Mouse (Mus musculus) macrophage (primary cell): ENCODE results near the gene Slc7a8. TPM values are rescaled to one million over a fixed set of nuclear protein-coding genes. Genes with fewer than 3 reads are reported as not detected.
A peak's percentile ranks its signal among the peaks of the same experiment; 100 is the strongest.

Experiments
- H3K27ac ChIP-seq: fragments of 350-480 bp; formaldehyde crosslinking; 2 replicates; pipeline ENCODE4 v1.9.0; 2021
- H3K36me3 ChIP-seq: fragments of 350-480 bp; formaldehyde crosslinking; 2 replicates; pipeline ENCODE4 v1.9.0; 2021; ENCODE audit errors: inconsistent target
- H3K4me3 ChIP-seq: fragments of 350-480 bp; formaldehyde crosslinking; 2 replicates; pipeline ENCODE4 v1.9.0; 2021; ENCODE audit errors: inconsistent target
- H3K79me2 ChIP-seq: fragments of 350-480 bp; formaldehyde crosslinking; 2 replicates; pipeline ENCODE4 v1.9.0; 2021; ENCODE audit errors: inconsistent target
- WGBS: methylation state at CpG from one replicate; pipeline ENCODE4 v1.1.7; 2026; ENCODE audit warnings: inconsistent platforms; ENCODE audit not compliant: missing documents; 5-methylcytosine and 5-hydroxymethylcytosine counted together
- polyA plus RNA-seq: library from polyadenylated mRNA; stranded (reverse); fragments of 250-400 nt; gene quantifications from 3 replicates; pipeline ENCODE4 v1.2.4, GENCODE M21; 2018; ENCODE audit warnings: inconsistent platforms
- total RNA-seq, 78 experiments: library from RNA; depleted of rRNA; stranded (reverse); fragments of 250-400 nt; gene quantifications; 1 replicate in 9 of 78; 2 replicates in 24 of 78; 3 replicates in 43 of 78; 4 replicates in 2 of 78; pipeline ENCODE4 v1.2.4; 2018; ENCODE audit warnings: inconsistent platforms in 56 of 78

The Slc7a8 gene
- total RNA-seq (2018; cell fraction: chromatin; rRNA removed) = 100 to 1,000 TPM in 15 of 26 experiments, 10 to 100 TPM in 11; 41.3 to 275 (median 105) TPM
- 100 to 1,000 TPM in 15 of 26 experiments, 10 to 100 TPM in 11; 67.5 to 157 (median 114) TPM for total RNA-seq (2018; cell fraction: cytosol; rRNA removed)
- 100 to 1,000 TPM in 21 of 26 experiments, 10 to 100 TPM in 5; 80.4 to 487 (median 204) TPM for total RNA-seq (2018; cell fraction: nucleus; rRNA removed)
- polyA plus RNA-seq = 62.3 to 349 TPM (median 87.2 TPM) in 3 replicates

- Histone ChIP-seq H3K36me3 (no peaks in the 10 kb centered on the region), H3K27ac (peak within 1 kb of the TSS; percentile 72), H3K4me3 (peak within 1 kb of the TSS; percentile 90), H3K79me2 (peaks cover 48% of the 10 kb centered on the region)
- 5% methylated on average over 37 of the region's 37 CpGs for WGBS
These were observed at the start of gene Slc7a8 for GRCm38 (mm10) chr14:54781610-54782365. Slc7a8 (minus strand) TSS chr14:54781946.

GRCm38 (mm10) chr14:54823716-54824115 lies 42.0 kb upstream of the Slc7a8 start:
- 100% methylated on average over 1 of the region's 1 CpGs for WGBS

GRCm38 (mm10) chr14:54822301-54822700 lies 40.6 kb upstream of the Slc7a8 start:
- WGBS = 97% methylated on average over 2 of the region's 2 CpGs
- no peak overlapping the region for H3K27ac ChIP-seq
- H3K36me3 ChIP-seq = no peaks in the 10 kb centered on the region
- no peaks in the 10 kb centered on the region for H3K79me2 ChIP-seq
- H3K4me3 ChIP-seq = no peak overlapping the region

More at GRCm38 (mm10) chr14:54823716-54824115, 42.0 kb upstream of the Slc7a8 start:
- H3K36me3 ChIP-seq = no peaks in the 10 kb centered on the region
- no peaks in the 10 kb centered on the region for H3K79me2 ChIP-seq
- H3K4me3 ChIP-seq = no peak overlapping the region
- H3K27ac ChIP-seq = no peak overlapping the region

- Histone ChIP-seq H3K79me2 (no peaks in the 10 kb centered on the region), H3K27ac (no peak overlapping the region), H3K4me3 (no peak overlapping the region), H3K36me3 (no peaks in the 10 kb centered on the region)
- WGBS = 55% methylated on average over 2 of the region's 2 CpGs
These were observed 36.0 kb upstream of the Slc7a8 start for GRCm38 (mm10) chr14:54817791-54818190.

GRCm38 (mm10) chr14:54815737-54816136 lies 34.0 kb upstream of the Slc7a8 start:
- H3K4me3 ChIP-seq = no peak overlapping the region
- no peaks in the 10 kb centered on the region for H3K79me2 ChIP-seq
- H3K27ac ChIP-seq = no peak overlapping the region
- no peaks in the 10 kb centered on the region for H3K36me3 ChIP-seq
- WGBS = 79% methylated on average over 3 of the region's 3 CpGs

- no peaks in the 10 kb centered on the region for H3K36me3 ChIP-seq
- WGBS = 91% methylated on average over 19 of the region's 29 CpGs
- H3K79me2 ChIP-seq = no peaks in the 10 kb centered on the region
- no peak within 1 kb of the TSS for H3K4me3 ChIP-seq
- no peak within 1 kb of the TSS for H3K27ac ChIP-seq
These were observed 32.2 kb upstream of the Slc7a8 start, which contains the start of gene Rnf212b for GRCm38 (mm10) chr14:54813991-54814390. Rnf212b (plus strand) TSS chr14:54814141.

- H3K4me3 ChIP-seq = no peak overlapping the region
- no peaks in the 10 kb centered on the region for H3K36me3 ChIP-seq
- no peak overlapping the region for H3K27ac ChIP-seq
- WGBS = 76% methylated on average over 2 of the region's 3 CpGs
- H3K79me2 ChIP-seq = no peaks in the 10 kb centered on the region
These were observed 27.9 kb upstream of the Slc7a8 start for GRCm38 (mm10) chr14:54809668-54810033.

- Histone ChIP-seq H3K79me2 (no peaks in the 10 kb centered on the region), H3K4me3 (no peak overlapping the region), H3K36me3 (no peaks in the 10 kb centered on the region), H3K27ac (no peak overlapping the region)
- 60% methylated on average over 4 of the region's 4 CpGs for WGBS
These were observed 27.2 kb upstream of the Slc7a8 start for GRCm38 (mm10) chr14:54808718-54809667.

- Histone ChIP-seq H3K36me3 (no peaks in the 10 kb centered on the region), H3K4me3 (no peak overlapping the region), H3K27ac (no peak overlapping the region), H3K79me2 (no peaks in the 10 kb centered on the region)
- 92% methylated on average over 4 of the region's 4 CpGs for WGBS
These were observed 24.4 kb upstream of the Slc7a8 start for GRCm38 (mm10) chr14:54806124-54806523.

GRCm38 (mm10) chr14:54802428-54802827 lies 20.7 kb upstream of the Slc7a8 start:
- Histone ChIP-seq H3K27ac (no peak overlapping the region), H3K36me3 (no peaks in the 10 kb centered on the region), H3K79me2 (no peaks in the 10 kb centered on the region), H3K4me3 (no peak overlapping the region)
- 50% methylated on average over 4 of the region's 4 CpGs for WGBS

- 86% methylated on average over 10 of the region's 10 CpGs for WGBS
- Histone ChIP-seq H3K79me2 (no peaks in the 10 kb centered on the region), H3K36me3 (no peaks in the 10 kb centered on the region), H3K4me3 (no peak overlapping the region), H3K27ac (no peak overlapping the region)
These were observed 17.9 kb upstream of the Slc7a8 start for GRCm38 (mm10) chr14:54799686-54800085.

GRCm38 (mm10) chr14:54796760-54797159 lies 15.0 kb upstream of the Slc7a8 start:
- no peak overlapping the region for H3K4me3 ChIP-seq
- H3K27ac ChIP-seq = no peak overlapping the region
- no peaks in the 10 kb centered on the region for H3K36me3 ChIP-seq
- WGBS = 82% methylated on average over 6 of the region's 15 CpGs
- no peaks in the 10 kb centered on the region for H3K79me2 ChIP-seq

GRCm38 (mm10) chr14:54795901-54796300 lies 14.2 kb upstream of the Slc7a8 start:
- H3K27ac ChIP-seq = no peak overlapping the region
- WGBS = 100% methylated on average over 1 of the region's 1 CpGs
- no peaks in the 10 kb centered on the region for H3K79me2 ChIP-seq
- H3K4me3 ChIP-seq = no peak overlapping the region
- no peaks in the 10 kb centered on the region for H3K36me3 ChIP-seq
